Mouse (Mus musculus): ENCODE measurements around the gene Wrap53. TPM values are rescaled to one million over a fixed set of nuclear protein-coding genes. Genes with fewer than 3 reads are reported as not detected.

The Wrap53 gene
- polyA plus RNA-seq, 1 experiment from 2014 or later: 17.9 TPM

GRCm38 (mm10) chr11:69580572-69581146 is 604 bp upstream of the Wrap53 start:
- Histone ChIP-seq H3K4me3 (replicated peaks; ENCODE audit: low read depth, low read length) (peak overlapping the region; percentile 88), H3K27me3 (ENCODE audit: insufficient read depth, low read length) (no peaks in the 10 kb centered on the region), H3K4me1 (replicated peaks; ENCODE audit: insufficient read depth, low read length) (peaks cover 17% of the 10 kb centered on the region; the same call in 1 of the 2 replicates), H3K36me3 (ENCODE audit: insufficient read depth, low read length) (no peaks in the 10 kb centered on the region), H3K9me3 (replicated peaks; ENCODE audit: low read length) (no peaks in the 10 kb centered on the region), H3K27ac (peak overlapping the region; percentile 99), H3K9ac (ENCODE audit: low read depth, low read length) (peak overlapping the region; percentile 88), H3K4me2 (ENCODE audit: low read length) (peak overlapping the region; percentile 80)
- ATAC-seq (replicated peaks; ENCODE audit: low FRiP score, low read depth) (0 out of 2 replicates have a peak, but pooled peaks have one; percentile 2), DNase-seq (ENCODE audit: low spot score) (no peak)
- no peak for TF ChIP-seq CTCF (IDR thresholded peaks at IDR 0.05; ENCODE audit: low read depth)
- WGBS: under 1% methylated on average over 25 of the region's 25 CpGs

GRCm38 (mm10) chr11:69579128-69580017 is 682 bp downstream of the Wrap53 start:
- Histone ChIP-seq H3K27ac (peak overlapping the region; percentile 99), H3K27me3 (ENCODE audit: insufficient read depth, low read length) (no peaks in the 10 kb centered on the region), H3K36me3 (ENCODE audit: insufficient read depth, low read length) (no peaks in the 10 kb centered on the region), H3K9me3 (replicated peaks; ENCODE audit: low read length) (no peaks in the 10 kb centered on the region), H3K4me2 (ENCODE audit: low read length) (peak overlapping the region; percentile 94), H3K4me3 (replicated peaks; ENCODE audit: low read depth, low read length) (peak overlapping the region; percentile 88), H3K4me1 (replicated peaks; ENCODE audit: insufficient read depth, low read length) (peaks cover 17% of the 10 kb centered on the region; the same call in 1 of the 2 replicates), H3K9ac (ENCODE audit: low read depth, low read length) (peak overlapping the region; percentile 88)
- WGBS: under 1% methylated on average over 39 of the region's 39 CpGs
- DNase-seq (ENCODE audit: low spot score) (peak; percentile 100), ATAC-seq (replicated peaks; ENCODE audit: low FRiP score, low read depth) (peak; percentile 91)
- peak; percentile 100 for TF ChIP-seq CTCF (IDR thresholded peaks at IDR 0.05; ENCODE audit: low read depth)

GRCm38 (mm10) chr11:69578301-69578700 is 1.8 kb downstream of the Wrap53 start:
- 12% methylated on average over 15 of the region's 15 CpGs for WGBS
- Histone ChIP-seq H3K4me3 (replicated peaks; ENCODE audit: low read depth, low read length) (peak overlapping the region; percentile 71), H3K9ac (ENCODE audit: low read depth, low read length) (peak overlapping the region; percentile 77), H3K4me1 (replicated peaks; ENCODE audit: insufficient read depth, low read length) (peaks cover 17% of the 10 kb centered on the region; the same call in 1 of the 2 replicates), H3K36me3 (ENCODE audit: insufficient read depth, low read length) (no peaks in the 10 kb centered on the region), H3K4me2 (ENCODE audit: low read length) (peak overlapping the region; percentile 94), H3K9me3 (replicated peaks; ENCODE audit: low read length) (no peaks in the 10 kb centered on the region), H3K27me3 (ENCODE audit: insufficient read depth, low read length) (no peaks in the 10 kb centered on the region), H3K27ac (peak overlapping the region; percentile 99; the same call in 1 of the 2 replicates)
- TF ChIP-seq CTCF (IDR thresholded peaks at IDR 0.05; ENCODE audit: low read depth): no peak
- ATAC-seq (replicated peaks; ENCODE audit: low FRiP score, low read depth) (no peak), DNase-seq (ENCODE audit: low spot score) (no peak)

GRCm38 (mm10) chr11:69576307-69576706 is 3.7 kb downstream of the Wrap53 start:
- 66% methylated on average over 5 of the region's 5 CpGs for WGBS
- Histone ChIP-seq H3K27me3 (ENCODE audit: insufficient read depth, low read length) (no peaks in the 10 kb centered on the region), H3K9me3 (replicated peaks; ENCODE audit: low read length) (no peaks in the 10 kb centered on the region), H3K36me3 (ENCODE audit: insufficient read depth, low read length) (0 out of 2 replicates have a peak, but pooled peaks cover 3% of the 10 kb centered on the region), H3K4me2 (ENCODE audit: low read length) (no peak overlapping the region), H3K27ac (no peak overlapping the region), H3K9ac (ENCODE audit: low read depth, low read length) (no peak overlapping the region), H3K4me3 (replicated peaks; ENCODE audit: low read depth, low read length) (no peak overlapping the region), H3K4me1 (replicated peaks; ENCODE audit: insufficient read depth, low read length) (peaks cover 14% of the 10 kb centered on the region; the same call in 1 of the 2 replicates)
- DNase-seq (ENCODE audit: low spot score) (no peak), ATAC-seq (replicated peaks; ENCODE audit: low FRiP score, low read depth) (no peak)
- TF ChIP-seq CTCF (IDR thresholded peaks at IDR 0.05; ENCODE audit: low read depth): no peak

- ATAC-seq (replicated peaks; ENCODE audit: low FRiP score, low read depth) (no peak), DNase-seq (ENCODE audit: low spot score) (peak; percentile 63)
- no peaks in the 10 kb centered on the region for H3K27me3 ChIP-seq (ENCODE audit: insufficient read depth, low read length)
- 63% methylated on average over 3 of the region's 3 CpGs for WGBS
- no peaks in the 10 kb centered on the region for H3K9me3 ChIP-seq (replicated peaks; ENCODE audit: low read length)
- H3K4me1 ChIP-seq (replicated peaks; ENCODE audit: insufficient read depth, low read length): peaks cover 14% of the 10 kb centered on the region; the same call in 1 of the 2 replicates
- TF ChIP-seq CTCF (IDR thresholded peaks at IDR 0.05; ENCODE audit: low read depth): peak; percentile 68
- H3K4me3 ChIP-seq (replicated peaks; ENCODE audit: low read depth, low read length): no peak overlapping the region
- H3K27ac ChIP-seq: no peak overlapping the region
- H3K4me2 ChIP-seq (ENCODE audit: low read length): no peak overlapping the region
- H3K9ac ChIP-seq (ENCODE audit: low read depth, low read length): no peak overlapping the region
- H3K36me3 ChIP-seq (ENCODE audit: insufficient read depth, low read length): 0 out of 2 replicates have a peak, but pooled peaks cover 10% of the 10 kb centered on the region
Observed at GRCm38 (mm10) chr11:69575220-69575619, 4.8 kb downstream of the Wrap53 start.

GRCm38 (mm10) chr11:69565131-69565530 is 14.9 kb downstream of the Wrap53 start:
- WGBS: 56% methylated on average over 8 of the region's 8 CpGs
- ATAC-seq (replicated peaks; ENCODE audit: low FRiP score, low read depth) (no peak), DNase-seq (ENCODE audit: low spot score) (peak; percentile 54)
- TF ChIP-seq CTCF (IDR thresholded peaks at IDR 0.05; ENCODE audit: low read depth): no peak
- Histone ChIP-seq H3K9me3 (replicated peaks; ENCODE audit: low read length) (no peaks in the 10 kb centered on the region), H3K36me3 (ENCODE audit: insufficient read depth, low read length) (peaks cover 32% of the 10 kb centered on the region), H3K4me1 (replicated peaks; ENCODE audit: insufficient read depth, low read length) (0 out of 2 replicates have a peak, but pooled peaks cover 4% of the 10 kb centered on the region), H3K9ac (ENCODE audit: low read depth, low read length) (no peak overlapping the region), H3K4me2 (ENCODE audit: low read length) (no peak overlapping the region), H3K27me3 (ENCODE audit: insufficient read depth, low read length) (no peaks in the 10 kb centered on the region), H3K27ac (no peak overlapping the region), H3K4me3 (replicated peaks; ENCODE audit: low read depth, low read length) (no peak overlapping the region)
